Mouse (Mus musculus) erythroid progenitor cell, adult 5-6 weeks (primary cell): Measurements from ENCODE around the gene Hist1h2ak. TPM values are rescaled to one million over a fixed set of nuclear protein-coding genes. Genes with fewer than 3 reads are reported as not detected.
"Not testable (repeated sequence)": the region's sequence is repeated elsewhere in the genome, so short reads cannot be mapped to it uniquely, and the experiment has no call there.

Source experiments
- ATAC-seq: replicated peaks from 2 replicates; pipeline ENCODE4 v1.8.0; 2016; ENCODE audit warnings: moderate number of reproducible peaks, mild to moderate bottlenecking, moderate TSS enrichment, inconsistent platforms; ENCODE audit not compliant: poor library complexity, low FRiP score, severe bottlenecking
- total RNA-seq, 2 experiments: library from RNA; stranded (forward) in 1 of 2; stranded (reverse) in 1 of 2; fragments of 150-400 nt in 1 of 2; fragments of 186-747, 209-891 nt in 1 of 2; gene quantifications; 2 replicates each; pipeline versions ENCODE4 v1.2.3 to v1.2.4; 2015 to 2017; ENCODE audit warnings: low replicate concordance in 2 of 2

The Hist1h2ak gene
- total RNA-seq, 2 experiments from 2014 or later, result 792 to 4,887 TPM

DNA sequence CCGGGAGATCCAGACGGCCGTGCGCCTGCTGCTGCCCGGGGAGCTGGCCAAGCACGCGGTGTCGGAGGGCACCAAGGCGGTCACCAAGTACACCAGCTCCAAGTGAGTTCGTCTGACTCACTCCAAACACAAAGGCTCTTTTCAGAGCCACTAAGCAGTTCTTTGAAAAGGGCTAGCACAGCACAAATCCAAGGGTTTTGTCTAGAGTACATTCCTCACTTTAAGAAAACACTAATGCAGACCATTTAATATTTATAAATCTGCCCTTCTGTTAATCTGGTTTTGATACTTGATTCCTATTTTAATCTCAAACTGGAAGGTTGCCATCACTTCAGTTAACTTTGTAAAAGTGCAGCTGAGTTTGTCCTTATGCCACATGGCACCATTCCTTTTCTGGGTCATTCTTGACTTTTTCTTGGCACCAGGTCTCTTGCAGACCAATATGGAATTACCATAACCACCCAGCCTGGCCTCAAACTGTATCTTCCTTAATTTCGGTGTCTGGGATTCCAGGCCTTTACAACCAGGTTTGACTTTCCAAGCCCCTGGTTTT is 31.2 kb downstream of the Hist1h2ak start:
- peak; percentile 21; the same call in 1 of the 2 replicates for ATAC-seq

DNA sequence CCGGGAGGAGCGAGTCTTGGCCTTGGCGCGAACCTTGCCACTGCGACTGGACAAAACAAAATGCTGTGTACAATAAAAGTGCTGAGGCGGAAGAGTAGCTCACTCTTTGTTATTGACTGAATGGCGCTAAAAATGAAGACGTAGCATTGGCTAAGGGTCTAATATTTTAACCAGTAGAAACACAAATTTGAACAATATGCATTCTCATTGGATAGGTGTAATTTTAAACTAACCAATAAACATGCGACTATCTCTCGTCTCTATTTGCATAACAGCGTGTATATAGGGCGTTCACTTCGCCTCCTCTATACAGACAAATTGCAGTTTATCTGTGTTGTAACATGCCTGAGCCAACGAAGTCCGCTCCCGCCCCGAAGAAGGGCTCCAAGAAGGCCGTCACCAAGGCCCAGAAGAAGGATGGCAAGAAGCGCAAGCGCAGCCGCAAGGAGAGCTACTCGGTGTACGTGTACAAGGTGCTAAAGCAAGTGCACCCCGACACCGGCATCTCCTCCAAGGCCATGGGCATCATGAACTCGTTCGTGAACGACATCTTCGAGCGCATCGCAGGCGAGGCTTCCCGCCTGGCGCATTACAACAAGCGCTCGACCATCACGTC is 31.8 kb downstream of the Hist1h2ak start, which contains the start of gene Hist1h2bm:
Hist1h2bm (plus strand) TSS at position 288 of the 616 bp plus-strand sequence.
- peak; percentile 77 for ATAC-seq

DNA sequence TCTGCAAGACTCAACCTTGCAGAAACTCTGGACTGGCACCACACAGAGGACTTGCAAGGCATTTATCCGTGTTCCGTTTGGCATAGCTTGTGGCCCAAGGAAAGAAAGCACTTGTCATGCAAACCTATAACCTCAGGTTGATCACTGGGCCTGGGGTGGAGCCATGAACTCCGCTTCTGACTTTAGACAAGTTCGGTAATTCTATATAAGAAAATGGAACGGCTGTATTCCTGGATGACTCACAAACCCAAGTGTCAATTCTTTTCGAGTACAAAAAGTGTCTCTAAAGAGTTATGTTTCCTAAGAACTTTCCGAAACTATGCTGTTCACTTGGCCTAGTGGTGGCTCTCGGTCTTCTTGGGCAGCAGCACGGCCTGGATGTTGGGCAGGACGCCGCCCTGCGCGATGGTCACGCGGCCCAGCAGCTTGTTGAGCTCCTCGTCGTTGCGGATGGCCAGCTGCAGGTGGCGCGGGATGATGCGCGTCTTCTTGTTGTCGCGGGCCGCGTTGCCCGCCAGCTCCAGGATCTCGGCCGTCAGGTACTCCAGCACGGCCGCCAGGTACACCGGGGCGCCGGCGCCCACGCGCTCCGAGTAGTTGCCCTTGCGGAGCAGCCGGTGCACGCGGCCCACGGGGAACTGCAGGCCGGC is 32.4 kb downstream of the Hist1h2ak start:
- not testable (repeated sequence) for ATAC-seq

DNA sequence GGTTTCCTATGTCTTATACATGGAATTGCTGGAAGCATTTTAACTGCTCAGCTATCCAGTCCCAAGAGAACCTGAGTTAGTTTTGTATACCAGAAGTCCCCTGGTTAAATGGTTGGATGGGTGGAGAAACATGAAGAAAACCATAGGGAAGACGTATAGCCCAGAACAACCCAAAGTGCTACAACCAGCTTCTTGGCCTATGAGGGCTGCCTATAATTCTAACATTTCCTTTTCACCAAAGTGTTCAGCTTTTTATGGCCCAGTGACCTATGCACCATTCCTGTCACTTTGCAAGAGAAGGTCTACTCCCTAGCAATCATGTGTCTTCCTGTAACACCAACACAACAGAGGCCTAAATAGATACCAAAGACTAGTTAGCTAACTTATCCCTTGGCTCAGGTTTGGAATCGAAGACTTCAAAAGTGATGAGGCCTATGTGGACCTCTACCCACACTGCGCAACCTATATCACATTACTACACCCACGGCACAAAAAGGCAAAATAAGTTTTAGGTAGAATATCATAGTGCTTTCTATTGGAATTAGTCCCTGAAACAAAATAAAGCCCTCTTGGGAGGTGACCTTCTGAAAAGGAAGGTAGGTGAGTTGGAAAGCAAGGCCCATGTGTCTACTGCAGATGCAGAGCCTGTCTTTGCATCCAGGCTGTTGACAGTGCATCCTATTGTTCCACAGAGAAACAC is 35.1 kb downstream of the Hist1h2ak start:
- ATAC-seq, result peak; percentile 4

DNA sequence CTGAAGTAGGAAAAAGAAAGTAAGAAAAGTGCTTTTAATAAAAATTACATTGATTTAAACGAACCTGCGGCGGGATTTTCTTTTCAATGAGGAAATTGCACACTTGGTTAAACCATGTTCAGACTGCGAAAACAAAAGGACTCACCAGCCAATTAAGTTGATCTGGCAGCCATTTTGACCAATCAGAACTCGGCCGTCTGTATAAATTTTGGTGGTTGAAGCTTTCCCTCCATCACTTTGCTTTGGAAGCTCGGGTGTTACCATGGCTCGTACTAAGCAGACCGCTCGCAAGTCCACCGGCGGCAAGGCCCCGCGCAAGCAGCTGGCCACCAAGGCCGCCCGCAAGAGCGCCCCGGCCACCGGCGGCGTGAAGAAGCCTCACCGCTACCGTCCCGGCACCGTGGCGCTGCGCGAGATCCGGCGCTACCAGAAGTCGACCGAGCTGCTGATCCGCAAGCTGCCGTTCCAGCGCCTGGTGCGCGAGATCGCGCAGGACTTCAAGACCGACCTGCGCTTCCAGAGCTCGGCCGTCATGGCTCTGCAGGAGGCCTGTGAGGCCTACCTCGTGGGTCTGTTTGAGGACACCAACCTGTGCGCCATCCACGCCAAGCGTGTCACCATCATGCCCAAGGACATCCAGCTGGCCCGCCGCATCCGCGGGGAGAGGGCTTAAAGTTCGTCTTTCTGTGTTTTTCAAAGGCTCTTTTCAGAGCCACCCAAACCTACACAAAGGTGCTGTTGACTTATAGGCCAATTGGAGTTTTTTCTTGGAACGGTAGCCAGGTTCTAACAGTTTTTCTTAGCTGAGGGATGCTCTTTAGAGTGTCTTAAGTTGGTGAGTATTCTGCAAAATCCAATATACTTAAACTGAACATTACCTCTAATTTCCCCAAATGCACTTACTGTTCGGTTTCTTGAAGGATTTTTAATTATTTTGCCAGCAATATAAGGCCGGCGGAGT is 36.0 kb downstream of the Hist1h2ak start, which contains the start of gene Hist1h3h:
Hist1h3h (plus strand) TSS at position 263 of the 961 bp plus-strand sequence.
- ATAC-seq, result peak; percentile 40

DNA sequence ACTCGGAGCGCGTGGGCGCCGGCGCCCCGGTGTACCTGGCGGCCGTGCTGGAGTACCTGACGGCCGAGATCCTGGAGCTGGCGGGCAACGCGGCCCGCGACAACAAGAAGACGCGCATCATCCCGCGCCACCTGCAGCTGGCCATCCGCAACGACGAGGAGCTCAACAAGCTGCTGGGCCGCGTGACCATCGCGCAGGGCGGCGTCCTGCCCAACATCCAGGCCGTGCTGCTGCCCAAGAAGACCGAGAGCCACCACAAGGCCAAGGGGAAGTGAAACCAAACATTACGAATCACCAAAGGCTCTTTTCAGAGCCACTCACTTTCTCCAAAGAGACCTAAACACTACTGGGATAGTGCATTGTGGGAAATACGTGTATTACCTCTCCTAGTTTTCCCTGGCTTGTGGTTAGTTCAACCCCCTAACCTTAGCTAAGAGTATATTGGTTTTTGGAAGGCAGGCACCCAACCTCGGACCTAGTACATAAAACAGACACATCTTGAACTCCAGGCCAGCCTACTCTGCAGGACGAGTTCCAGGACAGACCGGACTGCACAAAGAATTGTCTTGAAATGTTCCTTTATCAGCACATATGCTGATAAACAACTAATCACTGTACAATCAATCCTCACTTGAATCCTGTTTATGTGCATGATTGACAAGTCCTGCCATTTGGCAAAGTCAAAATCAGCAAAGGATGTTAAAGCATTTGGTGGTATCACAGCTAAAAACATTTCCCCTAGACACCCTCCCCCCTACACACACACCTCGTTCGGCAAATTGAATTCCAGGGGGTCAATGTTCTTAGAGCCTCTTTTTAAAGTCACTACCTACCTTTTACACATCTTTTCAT is 36.9 kb downstream of the Hist1h2ak start:
- ATAC-seq, result peak; percentile 13

DNA sequence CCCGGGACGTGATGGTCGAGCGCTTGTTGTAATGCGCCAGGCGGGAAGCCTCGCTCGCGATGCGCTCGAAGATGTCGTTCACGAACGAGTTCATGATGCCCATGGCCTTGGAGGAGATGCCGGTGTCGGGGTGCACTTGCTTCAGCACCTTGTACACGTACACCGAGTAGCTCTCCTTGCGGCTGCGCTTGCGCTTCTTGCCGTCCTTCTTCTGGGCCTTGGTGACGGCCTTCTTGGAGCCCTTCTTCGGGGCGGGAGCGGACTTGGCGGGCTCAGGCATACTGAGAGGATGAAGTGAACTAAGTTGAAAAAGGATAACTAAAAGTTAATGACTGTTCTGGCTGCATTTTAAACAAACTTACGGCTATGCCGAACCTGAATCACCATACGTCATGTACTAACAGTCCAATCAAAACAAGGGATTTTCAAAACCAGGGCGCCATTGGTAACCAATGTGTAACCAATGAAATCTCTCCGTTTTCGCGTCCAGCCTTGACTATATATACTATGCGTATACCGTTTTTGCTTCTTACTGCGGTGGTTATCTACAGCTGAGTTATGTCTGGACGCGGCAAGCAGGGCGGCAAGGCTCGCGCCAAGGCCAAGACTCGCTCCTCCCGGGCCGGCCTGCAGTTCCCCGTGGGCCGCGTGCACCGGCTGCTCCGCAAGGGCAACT is 37.6 kb downstream of the Hist1h2ak start, which contains the start of the genes Hist1h2bl and Hist1h2ai:
Hist1h2bl (minus strand) TSS at position 280 of the 676 bp plus-strand sequence.
Hist1h2ai (plus strand) TSS at position 559 of the 676 bp plus-strand sequence.
- ATAC-seq, result peak; percentile 70

DNA sequence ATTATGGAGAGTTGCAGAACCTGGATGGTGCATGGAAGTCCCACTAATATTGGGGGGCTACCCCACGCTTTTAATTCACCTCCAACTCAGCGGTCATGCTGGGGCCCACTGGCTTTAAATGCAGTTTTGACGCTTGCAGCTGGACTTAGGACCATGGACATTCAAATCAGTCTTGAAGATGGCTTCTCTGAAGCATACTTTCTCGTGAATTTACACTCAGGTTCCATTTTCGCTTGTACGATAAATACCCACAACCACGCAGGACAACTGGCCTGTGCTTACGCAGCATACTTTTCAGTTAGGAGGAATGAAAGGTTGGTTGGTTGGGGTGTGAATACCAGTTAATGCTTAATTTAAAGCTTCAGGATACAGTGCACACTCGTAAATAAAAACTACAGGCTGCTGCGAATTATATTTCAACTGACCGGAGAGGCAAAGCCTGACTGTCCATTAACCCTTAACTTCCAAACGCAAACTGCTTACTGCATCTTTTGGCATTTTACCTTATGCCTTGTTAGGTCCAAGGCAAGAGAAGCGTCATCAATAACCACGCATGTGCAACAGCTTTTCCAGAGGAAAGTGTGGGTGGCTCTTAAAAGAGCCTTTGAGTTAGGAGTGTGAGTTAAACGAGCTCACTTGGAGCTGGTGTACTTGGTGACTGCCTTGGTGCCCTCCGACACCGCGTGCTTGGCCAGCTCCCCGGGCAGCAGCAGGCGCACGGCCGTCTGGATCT is 38.3 kb downstream of the Hist1h2ak start:
- peak; percentile 12; the same call in 1 of the 2 replicates for ATAC-seq

DNA sequence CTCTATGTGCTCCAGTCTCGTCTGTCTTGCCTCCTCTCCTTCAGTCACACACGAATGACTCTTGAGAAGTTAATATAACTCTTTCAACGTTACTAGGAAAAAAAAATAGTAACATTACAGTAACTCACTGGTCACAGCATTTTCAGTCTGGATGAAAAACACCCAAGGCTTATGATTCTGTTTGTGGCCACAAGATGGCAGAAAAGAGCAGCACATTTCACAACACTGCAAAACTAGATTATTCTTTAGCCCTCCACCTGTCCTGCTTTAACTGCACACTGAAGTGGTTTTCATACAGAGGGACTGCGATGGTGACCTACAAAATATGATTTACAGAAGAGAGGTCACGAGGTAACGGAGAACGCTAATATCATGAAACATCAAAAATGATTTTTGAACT is 38.9 kb downstream of the Hist1h2ak start:
- peak; percentile 28 for ATAC-seq

DNA sequence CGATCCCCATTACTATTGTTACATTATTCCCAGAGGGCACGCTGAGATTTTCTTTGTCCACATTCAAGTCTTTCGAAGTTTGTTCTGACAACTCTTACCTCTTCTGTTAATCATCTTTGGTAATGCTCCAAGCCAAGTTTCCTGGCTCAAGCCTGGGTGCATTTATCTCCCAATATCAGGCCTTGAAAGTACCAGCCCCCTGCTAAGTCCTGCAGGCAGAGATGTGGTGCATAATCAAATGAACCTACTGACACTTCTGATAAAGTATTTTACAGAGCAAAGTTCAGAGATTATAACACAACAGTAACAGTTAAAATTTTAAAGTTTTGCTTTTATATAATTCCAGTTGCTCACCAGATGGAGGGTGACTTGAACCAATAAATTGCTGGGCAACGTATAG is 41.9 kb downstream of the Hist1h2ak start:
- no peak for ATAC-seq

DNA sequence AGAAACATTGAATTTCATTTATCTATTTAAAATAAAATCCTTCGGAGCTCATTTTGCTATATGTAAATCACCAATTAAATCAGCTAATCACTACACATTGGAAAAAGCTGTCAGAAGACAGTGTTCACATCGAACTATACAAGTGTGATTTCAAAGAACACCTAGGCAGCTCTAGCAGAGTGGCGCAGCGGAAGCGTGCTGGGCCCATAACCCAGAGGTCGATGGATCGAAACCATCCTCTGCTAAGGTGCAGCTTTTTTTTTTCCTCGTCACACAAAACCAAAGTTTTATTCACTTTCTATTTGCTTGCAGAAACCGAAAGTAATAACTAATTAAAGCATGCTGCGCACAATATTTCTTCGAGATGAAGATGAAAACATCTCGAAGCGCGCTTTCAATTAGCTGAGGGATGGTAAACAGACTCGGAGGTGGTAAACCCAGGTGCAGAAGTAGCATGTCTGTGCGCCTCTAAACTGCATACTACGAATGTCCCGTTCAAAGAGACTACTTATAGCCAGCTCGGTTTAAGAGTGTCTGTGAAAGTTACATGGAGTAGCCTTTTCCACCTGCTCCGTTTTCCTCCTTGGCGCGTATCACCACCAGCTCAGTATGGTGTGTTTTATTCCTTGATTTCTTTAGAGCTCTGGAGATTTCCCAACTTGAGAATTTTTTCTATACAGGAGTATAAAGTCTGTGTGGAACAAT is 42.7 kb downstream of the Hist1h2ak start:
- 0 out of 2 replicates have a peak, but pooled peaks have one; percentile 36 for ATAC-seq

DNA sequence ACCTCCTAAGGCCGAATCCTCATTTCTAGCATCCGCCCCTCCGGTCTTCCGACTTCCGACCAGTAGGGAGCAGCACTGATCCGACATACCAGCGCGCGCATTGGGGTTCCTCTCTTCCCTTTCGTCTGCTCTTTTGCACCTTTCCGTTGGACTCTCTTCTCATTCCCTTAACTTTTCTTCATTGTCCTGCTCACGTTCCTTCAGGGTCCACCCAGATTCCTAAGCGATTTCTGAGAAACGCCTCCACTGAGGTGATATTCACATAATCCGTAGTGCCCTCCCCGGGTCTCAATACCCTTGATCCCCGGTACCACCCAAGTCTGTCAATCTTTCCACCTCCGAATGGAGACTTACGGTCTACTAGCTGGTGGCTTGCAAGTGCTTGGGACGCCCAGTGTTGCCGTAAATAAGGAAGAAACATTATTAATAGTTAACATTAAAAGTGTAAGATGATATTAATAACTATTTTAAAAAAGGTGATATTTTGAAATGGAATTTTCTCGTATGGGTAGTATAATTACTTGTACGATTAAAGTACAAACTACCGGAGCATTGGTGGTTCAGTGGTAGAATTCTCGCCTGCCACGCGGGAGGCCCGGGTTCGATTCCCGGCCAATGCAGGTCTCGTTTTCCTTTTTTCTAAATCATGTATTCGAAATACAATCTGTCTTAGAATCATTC is 43.5 kb downstream of the Hist1h2ak start:
- ATAC-seq, result peak; percentile 89

DNA sequence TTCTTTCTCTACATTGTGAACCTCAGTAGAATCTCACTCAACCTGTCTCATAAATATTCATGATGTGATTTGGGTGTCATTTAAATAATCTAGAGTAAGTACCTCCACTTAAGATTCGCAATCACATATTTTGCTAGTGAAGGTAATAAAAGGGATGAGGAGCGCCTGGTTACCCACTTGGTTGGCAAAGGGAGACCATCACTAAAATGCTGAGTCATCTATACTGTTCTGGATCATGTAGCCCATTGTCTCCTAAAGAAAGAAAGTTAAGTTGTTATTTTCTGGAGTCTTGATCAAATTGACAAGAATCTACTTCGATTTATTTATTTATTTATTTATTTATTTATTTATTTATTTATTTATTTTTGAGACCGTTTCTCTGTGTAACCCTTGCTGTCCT is 47.0 kb downstream of the Hist1h2ak start:
- ATAC-seq, result no peak
